Mouse (Mus musculus) brain, embryonic 14.5 days (tissue): ENCODE data around the gene Zfp664.

Source experiments
- CTCF ChIP-seq: fragments of 200-500 bp; IDR thresholded peaks from 2 replicates; pipeline ENCODE4 v1.5.1; 2012; ENCODE audit warnings: inconsistent platforms, mild to moderate bottlenecking, moderate library complexity, borderline replicate concordance; ENCODE audit not compliant: insufficient read depth, insufficient read length; ENCODE audit errors: extremely low read depth
- POLR2A ChIP-seq: fragments of 200-500 bp; IDR thresholded peaks from 2 replicates; pipeline ENCODE4 v1.6.1; 2012; ENCODE audit warnings: mild to moderate bottlenecking, inconsistent platforms, borderline replicate concordance; ENCODE audit not compliant: poor library complexity, insufficient read depth, insufficient read length, severe bottlenecking; ENCODE audit errors: extremely low read depth

DNA sequence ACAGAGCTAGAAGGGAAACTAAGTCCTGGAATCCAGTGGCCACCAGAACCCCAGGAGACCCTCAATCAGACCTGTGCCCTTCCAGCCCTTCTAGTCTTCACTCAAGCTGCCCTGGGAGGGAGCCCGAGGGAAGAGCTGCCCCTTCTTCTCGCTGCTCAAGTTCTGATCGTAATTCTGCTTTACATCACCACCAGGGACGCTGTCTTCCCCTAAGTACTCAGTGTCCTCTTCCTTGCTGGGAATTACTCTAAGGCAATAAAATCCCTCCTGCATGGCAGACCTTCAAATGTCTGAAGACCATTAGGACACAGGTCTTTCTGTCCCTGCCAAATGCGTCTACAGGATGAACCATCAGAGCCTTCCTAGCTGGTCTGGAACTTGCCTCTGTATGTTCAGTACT, 2.5 kb upstream of the Zfp664 start:
- peak; percentile 68 for TF ChIP-seq CTCF
- TF ChIP-seq POLR2A = no peak
